Mouse (Mus musculus): ENCODE results near the gene Gm8797. TPM values are rescaled to one million over a fixed set of nuclear protein-coding genes. Genes with fewer than 3 reads are reported as not detected.
"Not testable (repeated sequence)": the region's sequence is repeated elsewhere in the genome, so short reads cannot be mapped to it uniquely, and the experiment has no call there.

Gene Gm8797
- total RNA-seq (2014; fragmentation: Nextera tagmentation), result 2.3 TPM in 1 of 2 replicates, not detected in the other
- total RNA-seq (2017), result 22.2 and 26.7 TPM in 2 replicates

DNA sequence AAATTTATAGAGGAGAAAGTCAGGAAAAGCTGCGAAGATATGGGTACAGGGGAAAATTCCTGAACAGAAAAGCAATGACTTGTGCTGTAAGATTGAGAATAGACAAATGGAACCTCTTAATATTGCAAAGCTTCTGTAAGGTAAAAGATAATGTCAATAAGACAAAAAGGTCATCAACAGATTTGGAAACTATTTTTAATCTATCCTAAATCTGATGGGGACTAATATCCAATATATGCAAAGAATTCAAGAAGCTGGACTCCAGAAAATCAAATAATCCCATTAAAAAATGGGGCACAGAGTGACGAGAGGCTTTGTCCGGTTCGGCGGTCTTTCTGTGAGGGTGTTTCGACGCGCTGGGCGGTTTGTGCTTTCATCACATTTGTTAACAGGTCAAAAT, at the start of gene Gm8797:
Gene Gm8797 (plus strand): TSS at position 301 of the 400 bp plus-strand sequence.
- ATAC-seq (replicated peaks; ENCODE audit: low FRiP score, low TSS enrichment, poor library complexity, severe bottlenecking), result not testable (repeated sequence)

DNA sequence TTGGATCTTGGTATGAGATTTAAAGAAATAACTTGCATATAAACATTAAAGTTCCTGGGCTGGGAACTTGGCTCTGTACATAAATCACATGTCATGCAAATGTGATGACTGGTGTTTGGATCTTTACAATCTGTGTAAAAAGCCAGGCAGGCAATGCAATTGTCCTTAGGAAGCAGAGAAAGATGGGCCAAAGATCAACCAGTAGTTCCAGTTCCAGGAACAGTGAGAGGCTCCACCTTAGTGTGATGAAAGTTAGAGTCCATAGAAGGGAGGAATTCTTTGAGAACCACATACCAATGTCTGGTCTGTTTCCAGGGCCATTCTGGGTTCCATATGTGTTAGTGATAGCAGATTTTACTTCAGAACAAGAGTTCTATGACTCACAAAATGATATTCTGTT, 36.1 kb upstream of the Gm8797 start:
- no peak for ATAC-seq (replicated peaks; ENCODE audit: low FRiP score, low TSS enrichment, poor library complexity, severe bottlenecking)

DNA sequence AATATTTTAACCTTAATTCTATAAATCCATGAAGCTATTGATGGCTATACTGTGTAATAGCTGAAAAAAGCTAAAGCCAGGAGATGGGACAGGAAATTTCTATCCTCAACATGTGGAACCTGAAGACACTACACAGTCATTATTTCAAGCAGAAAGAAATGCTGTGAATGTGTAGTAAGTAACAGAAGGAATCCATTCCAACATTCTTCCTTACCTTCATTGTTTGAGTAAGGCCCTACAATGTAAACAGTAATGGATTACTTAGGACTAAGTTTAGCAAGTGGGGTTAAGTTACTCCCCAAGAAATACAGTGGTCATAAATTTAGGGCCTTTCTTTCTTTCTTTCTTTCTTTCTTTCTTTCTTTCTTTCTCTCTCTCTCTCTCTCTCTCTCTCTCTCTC, 17.7 kb upstream of the Gm8797 start:
- ATAC-seq (replicated peaks; ENCODE audit: low FRiP score, low TSS enrichment, poor library complexity, severe bottlenecking), result no peak

GRCm38 (mm10) chr3:5754763-5755478, 4.3 kb downstream of the Gm8797 start:
- no peak for ATAC-seq (replicated peaks; ENCODE audit: low FRiP score, low TSS enrichment, poor library complexity, severe bottlenecking)

DNA sequence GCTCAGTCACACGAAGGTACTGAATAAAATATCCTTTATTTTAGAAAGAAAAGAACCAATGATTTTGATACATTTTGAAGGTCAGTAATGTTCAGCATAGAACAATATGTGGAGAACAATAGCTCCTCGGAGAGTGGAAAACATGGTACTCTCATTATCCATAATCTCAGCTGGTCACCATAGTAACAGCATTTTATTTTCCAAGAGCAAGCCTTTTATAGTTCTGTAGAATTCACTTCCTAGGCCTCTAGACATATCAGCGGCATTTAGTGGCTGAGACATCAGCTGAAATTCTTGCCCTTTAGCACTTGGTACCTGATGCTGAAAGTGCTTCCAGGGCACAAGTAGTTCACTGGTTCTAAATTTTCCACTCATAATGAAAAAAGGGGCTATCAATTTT, 15.7 kb downstream of the Gm8797 start:
- ATAC-seq (replicated peaks; ENCODE audit: low FRiP score, low TSS enrichment, poor library complexity, severe bottlenecking), result no peak

- no peak for ATAC-seq (replicated peaks; ENCODE audit: low FRiP score, low TSS enrichment, poor library complexity, severe bottlenecking)
These were observed 26.3 kb downstream of the Gm8797 start for GRCm38 (mm10) chr3:5776894-5777293.

All from megakaryocyte-erythroid progenitor cell, adult 5-6 weeks (primary cell).